Mouse (Mus musculus): ENCODE results near the gene Tbp. TPM values are rescaled to one million over a fixed set of nuclear protein-coding genes. Genes with fewer than 3 reads are reported as not detected.

Gene Tbp
- 1 to 10 TPM; 7.8 to 9.1 TPM for total RNA-seq (2021)
- long read RNA-seq, experiment 1, full-length matches to known transcripts, result 4 of 4 reads
- long read RNA-seq, experiment 1, partial matches to known transcripts, result 0 of 4 reads
- long read RNA-seq, experiment 1, other reads (novel, unspliced or antisense), result 0 of 4 reads
- long read RNA-seq, experiment 2, full-length matches to known transcripts, result 2 of 3 reads
- long read RNA-seq, experiment 2, partial matches to known transcripts, result 0 of 3 reads
- long read RNA-seq, experiment 2, other reads (novel, unspliced or antisense), result 1 of 3 reads

DNA sequence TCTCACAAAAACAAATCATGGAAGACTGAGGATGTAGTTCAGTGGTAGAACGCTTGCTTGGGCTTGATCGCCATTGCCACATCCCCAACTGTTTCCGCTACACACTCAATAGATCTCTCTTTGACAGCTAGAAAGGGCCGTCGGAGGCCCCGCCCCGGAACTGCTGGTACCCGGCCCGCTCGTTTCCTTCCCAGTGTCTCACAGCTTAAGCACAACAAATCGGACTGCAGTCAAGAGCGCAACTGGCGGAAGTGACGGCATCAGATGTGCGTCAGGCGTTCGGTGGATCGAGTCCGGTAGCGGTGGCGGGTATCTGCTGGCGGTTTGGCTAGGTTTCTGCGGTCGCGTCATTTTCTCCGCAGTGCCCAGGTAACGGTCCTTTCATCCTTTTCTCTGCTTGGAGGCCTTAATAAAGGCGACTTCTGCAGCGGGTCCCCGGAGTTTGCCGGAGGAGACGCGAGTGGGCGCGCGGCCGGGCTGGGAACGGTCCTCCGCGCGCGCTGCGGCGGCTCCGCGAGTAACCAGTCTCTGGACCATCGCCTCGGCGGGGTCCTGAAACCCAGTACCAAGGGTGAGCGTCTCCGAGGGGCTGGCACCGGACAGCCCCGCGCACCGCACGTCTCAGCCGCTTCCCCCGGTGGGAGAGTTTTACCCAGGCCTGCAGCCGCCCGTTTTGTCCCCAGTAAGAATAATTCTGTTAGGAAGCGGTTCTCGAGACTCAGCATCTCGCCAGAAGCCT lies at the start of gene Tbp, which contains the start of gene Psmb1:
TSS of gene Tbp (plus strand) at position 233 of the 739 bp plus-strand sequence.
TSS of gene Psmb1 (minus strand) at position 96 of the 739 bp plus-strand sequence.
- H3K4me3 ChIP-seq, result peak within 1 kb of the TSS; percentile 77
- TF ChIP-seq CTCF (IDR thresholded peaks at IDR 0.05), result no peak
- H3K27ac ChIP-seq, result peak within 1 kb of the TSS; percentile 98
- DNase-seq, result peak; percentile 99
- intact Hi-C loops (cut with DNase I), result no loop called here

DNA sequence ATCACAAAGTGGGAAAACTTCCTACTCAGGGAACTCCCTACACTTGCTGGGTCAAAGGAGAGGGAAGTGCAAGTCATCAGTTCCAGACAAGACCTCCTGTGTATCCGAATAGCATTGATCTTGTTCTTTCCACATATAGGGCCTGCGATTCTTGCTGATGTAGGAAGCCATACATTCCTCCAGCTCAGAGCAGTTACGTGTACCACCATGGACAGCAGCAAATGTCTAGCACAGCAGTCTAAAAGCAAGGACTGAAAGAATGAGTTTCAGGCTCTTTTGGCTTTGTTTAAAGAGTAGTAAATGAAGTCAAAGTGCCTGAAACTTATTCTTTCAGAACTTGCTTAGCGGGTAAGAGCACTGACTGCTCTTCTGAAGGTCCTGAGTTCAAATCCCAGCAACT lies 44.5 kb upstream of the Tbp start:
- no peak for TF ChIP-seq CTCF (IDR thresholded peaks at IDR 0.05)
- DNase-seq, result no peak
- intact Hi-C loops (cut with DNase I), result no loop called here
- H3K4me3 ChIP-seq, result no peak overlapping the region
- no peak overlapping the region for H3K27ac ChIP-seq

DNA sequence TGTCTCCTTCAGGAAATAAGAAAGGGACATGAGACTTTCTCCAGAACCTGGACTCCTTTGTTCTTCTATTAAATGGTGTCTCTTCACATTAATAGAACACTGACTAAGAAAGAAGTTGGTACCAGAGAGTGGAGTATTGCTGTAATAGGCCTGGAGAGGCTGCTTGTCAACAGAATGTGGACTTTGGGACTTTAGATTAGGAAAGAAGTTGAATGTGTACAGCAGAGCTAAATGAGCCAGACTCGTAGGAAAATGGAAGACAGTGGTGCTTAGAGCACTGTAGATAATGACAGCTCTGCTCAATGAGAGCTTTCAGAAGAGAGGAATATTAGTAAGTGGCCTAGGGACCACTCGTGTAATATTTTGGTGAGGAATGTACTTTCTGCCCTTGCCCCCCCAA lies 43.1 kb upstream of the Tbp start:
- TF ChIP-seq CTCF (IDR thresholded peaks at IDR 0.05), result no peak
- H3K4me3 ChIP-seq, result no peak overlapping the region
- intact Hi-C loops (cut with DNase I), result no loop called here
- H3K27ac ChIP-seq, result no peak overlapping the region
- DNase-seq, result no peak

DNA sequence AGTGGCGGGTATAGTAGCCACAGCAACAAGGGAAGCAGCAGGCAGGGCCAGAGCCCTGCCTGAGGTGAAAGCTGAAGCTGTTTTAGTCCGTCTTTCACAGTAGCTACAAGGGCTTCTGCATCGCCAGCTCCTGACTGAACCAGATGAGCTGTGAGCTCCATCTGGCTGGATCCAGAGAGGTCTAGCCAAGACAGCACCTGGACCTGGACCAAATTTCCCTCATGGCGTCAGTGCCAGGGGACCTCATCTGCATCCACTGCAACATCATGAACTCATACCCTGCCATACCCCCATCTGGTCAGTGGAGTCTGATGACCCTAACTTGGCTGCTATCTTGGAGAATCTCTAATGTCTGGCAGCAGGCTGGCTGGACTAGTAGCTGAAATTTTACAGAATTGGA lies 39.9 kb upstream of the Tbp start:
- no peak overlapping the region for H3K4me3 ChIP-seq
- peak overlapping the region; percentile 94 for H3K27ac ChIP-seq
- intact Hi-C loops (cut with DNase I), result no loop called here
- DNase-seq, result no peak
- TF ChIP-seq CTCF (IDR thresholded peaks at IDR 0.05), result no peak

DNA sequence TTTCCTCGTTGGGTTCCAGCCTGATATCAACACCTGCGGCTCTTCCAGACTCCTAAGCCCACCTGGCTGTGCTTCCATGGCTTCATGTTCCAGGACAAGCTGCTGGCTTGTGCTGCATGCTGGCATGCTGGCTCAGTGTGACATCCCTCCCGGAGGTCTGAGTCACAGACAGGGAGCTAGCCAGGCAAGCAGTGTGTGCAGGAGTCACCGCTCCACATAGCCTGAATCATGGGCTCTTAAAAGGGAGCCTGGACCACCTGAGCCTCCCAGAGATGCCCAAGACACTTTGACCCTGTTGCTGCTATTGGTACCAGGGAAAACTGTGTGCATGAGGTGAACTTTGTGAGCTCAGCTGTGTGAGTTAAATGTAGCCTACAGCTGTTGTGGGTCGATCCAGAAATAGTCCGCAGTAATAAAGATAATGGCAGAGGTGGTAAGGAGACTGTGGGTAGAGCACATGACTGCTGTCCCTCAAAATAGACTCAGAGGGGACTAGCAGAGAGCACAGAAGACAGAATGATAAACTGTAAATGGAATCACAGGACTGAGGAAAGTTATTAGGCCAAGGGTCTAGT lies 37.7 kb upstream of the Tbp start:
- intact Hi-C loops (cut with DNase I), result loop anchor here (1.0 kb wide), 1 partner anchor 12 kb away; no protein-coding TSS in a partner anchor
- H3K4me3 ChIP-seq, result no peak overlapping the region; the same call in 1 of the 2 replicates
- peak; percentile 82 for DNase-seq
- H3K27ac ChIP-seq, result peak overlapping the region; percentile 94
- TF ChIP-seq CTCF (IDR thresholded peaks at IDR 0.05), result no peak

DNA sequence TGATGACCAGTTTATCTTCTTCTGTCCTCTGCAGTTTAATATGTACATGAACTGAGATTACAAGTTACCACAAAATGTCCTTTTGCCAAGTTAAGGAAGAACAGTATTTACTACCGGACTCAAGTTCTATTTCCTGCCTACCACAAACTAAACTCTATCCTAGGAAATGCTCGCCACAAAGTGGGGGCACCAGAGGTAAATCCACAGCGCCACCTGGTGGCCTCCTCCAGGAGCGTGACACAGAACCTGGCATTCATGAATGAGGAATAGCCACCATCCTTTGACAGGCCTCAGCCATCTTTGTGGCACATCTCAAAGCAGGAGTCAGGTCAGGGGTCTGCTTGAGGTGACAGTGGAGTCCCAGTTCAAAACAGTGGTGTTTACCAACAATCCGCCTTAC lies 32.0 kb upstream of the Tbp start:
- intact Hi-C loops (cut with DNase I), result loop anchor here (1.0 kb wide), 2 partner anchors 48 to 401 kb away; no protein-coding TSS in a partner anchor
- peak overlapping the region; percentile 68 for H3K27ac ChIP-seq
- no peak overlapping the region for H3K4me3 ChIP-seq
- TF ChIP-seq CTCF (IDR thresholded peaks at IDR 0.05), result peak; percentile 96
- DNase-seq, result peak; percentile 84

DNA sequence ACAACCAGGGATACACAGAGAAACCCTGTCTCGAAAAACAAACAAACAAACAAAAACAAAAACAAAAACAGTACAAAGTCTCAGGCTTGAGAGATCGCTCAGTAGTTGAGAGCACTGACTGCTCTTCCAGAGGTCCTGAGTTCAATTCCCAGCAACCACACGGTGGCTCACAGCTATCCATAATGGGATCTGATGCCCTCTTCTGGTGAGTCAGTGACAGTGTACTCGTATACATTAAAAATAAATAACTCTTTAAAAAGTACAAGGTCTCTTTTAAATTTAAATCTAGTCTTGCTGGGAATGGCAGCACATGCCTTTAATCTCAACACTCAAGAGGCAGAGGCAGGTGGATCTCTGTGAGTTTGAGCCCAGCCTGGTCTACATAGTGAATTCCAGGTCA lies 27.0 kb upstream of the Tbp start:
- no peak overlapping the region for H3K4me3 ChIP-seq
- peak; percentile 39; the same call in 1 of the 2 replicates for TF ChIP-seq CTCF (IDR thresholded peaks at IDR 0.05)
- no peak overlapping the region for H3K27ac ChIP-seq
- intact Hi-C loops (cut with DNase I), result no loop called here
- no peak for DNase-seq

DNA sequence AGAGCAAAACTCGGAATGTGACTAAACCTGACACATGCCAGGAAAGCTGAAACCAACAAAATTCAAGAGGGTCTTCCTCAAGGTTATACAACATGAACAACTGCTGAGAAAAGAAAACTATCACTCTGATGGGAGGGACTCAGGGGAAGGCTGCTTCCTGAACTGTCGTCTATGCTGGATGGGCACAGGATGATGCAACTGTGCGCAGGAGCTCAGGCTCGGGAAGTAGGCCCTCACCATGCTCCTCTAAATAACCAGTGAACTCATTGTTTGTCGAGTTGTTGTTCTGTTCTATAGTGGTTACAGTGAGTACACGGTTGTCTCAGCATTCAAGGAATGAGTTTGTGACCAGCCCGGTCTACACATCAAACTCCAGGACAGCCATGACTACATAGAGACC lies 9.1 kb upstream of the Tbp start:
- TF ChIP-seq CTCF (IDR thresholded peaks at IDR 0.05), result no peak
- no peak overlapping the region for H3K4me3 ChIP-seq
- intact Hi-C loops (cut with DNase I), result no loop called here

DNA sequence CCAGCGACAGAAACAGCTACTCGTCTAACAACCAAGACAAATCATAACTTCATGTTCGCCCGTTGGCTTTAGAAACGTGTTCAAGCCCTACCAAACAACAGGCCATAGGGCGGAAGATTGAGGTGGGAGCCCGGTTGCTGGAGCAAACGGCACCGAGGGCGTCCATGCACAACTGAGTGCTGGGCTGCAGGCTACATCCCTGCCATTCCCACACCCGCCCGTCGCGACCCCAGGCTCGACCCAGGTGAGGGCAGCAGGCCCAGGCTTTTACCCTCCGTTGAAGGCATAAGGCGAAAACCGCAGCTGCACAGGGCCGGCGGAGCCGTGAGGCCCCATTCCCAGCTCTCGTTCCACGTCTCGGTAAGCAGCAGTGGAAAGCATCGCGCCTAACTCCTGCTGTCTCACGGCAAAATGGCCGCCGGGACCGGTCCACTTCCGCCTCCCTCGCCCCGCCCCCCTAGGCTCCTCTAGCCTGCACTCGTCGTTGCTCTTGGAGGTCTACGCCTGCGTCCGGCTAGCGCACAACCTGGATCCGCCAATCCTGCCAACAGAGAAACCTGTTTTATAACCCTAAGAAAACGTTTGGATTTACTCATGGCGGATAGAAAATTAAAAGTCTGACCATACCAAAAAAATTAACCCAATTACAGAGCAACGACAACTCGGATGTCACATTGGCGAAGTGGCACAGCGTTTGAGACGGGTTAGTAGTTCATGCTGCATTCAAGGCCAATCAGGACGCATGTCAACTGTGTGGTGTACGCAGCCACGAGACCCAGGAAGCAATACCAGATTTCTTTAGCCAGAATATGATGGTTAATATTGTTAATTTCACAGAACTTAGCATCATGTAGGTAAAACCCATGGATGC lies 1.6 kb upstream of the Tbp start:
- peak; percentile 96 for DNase-seq
- Histone ChIP-seq H3K27ac (peak overlapping the region; percentile 98), H3K4me3 (peak overlapping the region; percentile 77)
- intact Hi-C loops (cut with DNase I), result no loop called here
- no peak for TF ChIP-seq CTCF (IDR thresholded peaks at IDR 0.05)

More for the DNA sequence above, 9.1 kb upstream of the Tbp start:
- DNase-seq, result no peak
- H3K27ac ChIP-seq, result no peak overlapping the region

DNA sequence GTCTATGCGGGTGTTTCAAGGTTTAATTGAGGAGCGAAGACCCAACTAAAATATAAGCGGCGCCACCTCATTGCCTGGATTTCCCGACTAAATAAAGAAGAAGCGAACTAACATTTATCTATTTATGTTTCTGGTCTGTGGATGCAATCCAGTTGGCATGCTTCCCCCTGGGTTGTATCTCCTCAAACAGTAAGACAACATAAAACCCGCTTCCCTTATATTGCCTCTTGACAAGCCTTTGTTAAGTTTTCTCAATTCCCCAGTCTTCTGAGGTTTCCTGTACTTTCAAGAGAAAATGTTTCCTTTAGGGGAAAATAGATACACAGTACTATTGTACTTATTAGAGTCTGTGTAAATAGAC lies 955 bp upstream of the Tbp start:
- Histone ChIP-seq H3K27ac (peak overlapping the region; percentile 98), H3K4me3 (peak overlapping the region; percentile 77)
- intact Hi-C loops (cut with DNase I), result no loop called here
- peak; percentile 28 for DNase-seq
- TF ChIP-seq CTCF (IDR thresholded peaks at IDR 0.05), result no peak

DNA sequence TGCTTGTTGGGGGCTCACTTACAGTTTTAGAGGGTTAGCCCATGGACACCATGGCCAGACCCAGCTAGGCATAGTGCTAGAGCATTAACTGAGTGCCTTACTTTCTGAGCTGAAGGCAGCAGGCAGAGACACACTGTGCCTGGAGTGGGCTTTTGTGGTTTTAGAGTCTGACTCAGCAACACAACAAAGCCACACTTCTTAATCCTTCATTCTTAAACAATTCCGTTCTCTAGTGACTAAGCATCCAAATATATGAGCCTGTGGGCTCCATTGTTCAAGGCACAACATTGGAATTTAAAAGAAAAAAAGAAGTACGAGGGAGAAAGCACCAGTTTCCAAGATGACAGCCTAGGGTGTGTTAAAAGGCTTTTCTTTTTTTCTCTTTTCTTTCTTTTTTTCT lies 11.0 kb downstream of the Tbp start:
- TF ChIP-seq CTCF (IDR thresholded peaks at IDR 0.05), result no peak
- intact Hi-C loops (cut with DNase I), result no loop called here
- H3K27ac ChIP-seq, result no peak overlapping the region
- no peak for DNase-seq
- H3K4me3 ChIP-seq, result no peak overlapping the region

DNA sequence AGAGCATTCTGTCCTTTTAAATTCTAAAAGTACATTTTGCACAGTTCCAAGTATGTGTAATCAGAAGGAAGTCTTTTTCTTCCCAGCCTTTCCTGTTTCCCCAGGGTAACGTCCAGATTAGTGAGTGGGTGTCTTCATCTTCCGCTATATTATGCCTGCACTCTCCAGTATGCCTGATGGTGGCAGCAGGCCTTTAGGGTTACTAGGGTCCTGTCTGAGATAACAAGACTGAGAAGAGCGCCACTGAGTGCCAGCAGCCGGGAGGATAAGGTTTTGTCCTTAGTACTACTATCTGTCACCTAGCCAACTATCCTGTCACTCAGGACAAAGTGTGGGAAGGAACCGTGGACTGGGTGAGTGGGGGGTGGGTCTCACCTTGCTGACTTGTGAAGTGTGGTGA lies 18.1 kb downstream of the Tbp start:
- H3K27ac ChIP-seq, result no peak overlapping the region
- no peak overlapping the region for H3K4me3 ChIP-seq
- no peak for DNase-seq
- intact Hi-C loops (cut with DNase I), result no loop called here
- no peak for TF ChIP-seq CTCF (IDR thresholded peaks at IDR 0.05)
